Mouse (Mus musculus): ENCODE data around the gene Sufu. TPM values are rescaled to one million over a fixed set of nuclear protein-coding genes. Genes with fewer than 3 reads are reported as not detected.
A peak's percentile ranks its signal among the peaks of the same experiment; 100 is the strongest.

Sufu gene
- polyA plus RNA-seq, 1 experiment from 2014 or later: 13.1 TPM

DNA sequence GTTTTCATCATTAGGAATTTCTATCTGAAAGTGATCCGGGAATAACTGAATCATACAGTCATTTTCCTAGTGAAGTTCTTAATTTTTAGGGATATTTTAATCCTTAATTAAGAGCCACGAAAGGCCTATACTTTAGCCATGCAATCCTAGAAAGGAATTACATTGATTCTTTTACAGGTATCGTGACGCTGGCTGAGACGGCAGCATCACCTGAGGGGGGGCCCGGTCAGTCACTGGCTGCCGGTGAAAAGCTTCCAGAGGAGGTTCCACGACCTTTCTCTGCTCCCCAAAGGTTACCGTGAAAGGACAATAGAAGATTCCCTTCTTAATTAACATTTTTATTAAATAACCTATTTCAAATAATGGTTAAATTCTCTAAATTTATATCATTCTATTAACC is 140.7 kb downstream of the Sufu start:
- Histone ChIP-seq H3K4me2 (replicated peaks; ENCODE audit: low read depth, low read length) (no peak overlapping the region), H3K27me3 (replicated peaks; ENCODE audit: insufficient read depth, low read length) (no peaks in the 10 kb centered on the region)
- TF ChIP-seq CTCF (IDR thresholded peaks at IDR 0.05) (no peak), EP300 (IDR thresholded peaks at IDR 0.05) (no peak)

DNA sequence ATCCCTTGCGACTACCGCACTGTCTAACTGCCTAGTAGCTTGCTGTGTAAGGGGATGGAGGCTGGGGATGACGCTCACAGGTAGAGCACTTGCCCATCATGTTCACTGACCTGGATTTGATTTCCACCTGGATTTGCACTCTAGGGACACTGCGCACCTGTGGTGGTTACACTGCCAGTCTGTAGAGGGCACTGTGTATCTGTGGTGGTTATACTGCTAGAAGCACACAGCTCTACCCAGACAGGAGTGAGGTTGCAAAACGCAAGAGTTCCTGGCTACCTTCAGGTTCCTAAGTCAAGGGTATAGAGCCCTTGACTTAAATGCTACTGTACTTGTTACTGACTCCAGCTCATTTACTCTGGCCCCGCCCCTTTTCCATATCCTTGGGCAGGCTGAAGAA is 141.5 kb downstream of the Sufu start:
- Histone ChIP-seq H3K9me3 (ENCODE audit: low read length) (no peaks in the 10 kb centered on the region), H3K9ac (replicated peaks; ENCODE audit: low read depth) (no peak overlapping the region), H3K4me1 (ENCODE audit: insufficient read depth, low read depth, low read length) (peaks cover 5% of the 10 kb centered on the region; the same call in 1 of the 2 replicates), H3K4me3 (ENCODE audit: low read depth, low read length) (no peak overlapping the region), H3K27me3 (replicated peaks; ENCODE audit: insufficient read depth, low read length) (no peaks in the 10 kb centered on the region), H3K36me3 (ENCODE audit: insufficient read depth, low read length) (no peaks in the 10 kb centered on the region; the same call in 1 of the 2 replicates), H3K27ac (ENCODE audit: low read length) (no peak overlapping the region), H3K4me2 (replicated peaks; ENCODE audit: low read depth, low read length) (no peak overlapping the region)
- WGBS: 75% methylated on average over 6 of the region's 6 CpGs
- DNase-seq (ENCODE audit: low spot score) (peak; percentile 79), ATAC-seq (peak; percentile 86)
- TF ChIP-seq CTCF (IDR thresholded peaks at IDR 0.05) (peak; percentile 74), EP300 (IDR thresholded peaks at IDR 0.05) (no peak)

More for the DNA sequence above, 140.7 kb downstream of the Sufu start:
- 92% methylated on average over 9 of the region's 9 CpGs for WGBS
- Histone ChIP-seq H3K36me3 (ENCODE audit: insufficient read depth, low read length) (no peaks in the 10 kb centered on the region; the same call in 1 of the 2 replicates), H3K4me1 (ENCODE audit: insufficient read depth, low read depth, low read length) (peaks cover 10% of the 10 kb centered on the region; the same call in 1 of the 2 replicates), H3K4me3 (ENCODE audit: low read depth, low read length) (no peak overlapping the region), H3K9me3 (ENCODE audit: low read length) (no peaks in the 10 kb centered on the region), H3K27ac (ENCODE audit: low read length) (no peak overlapping the region), H3K9ac (replicated peaks; ENCODE audit: low read depth) (no peak overlapping the region)
- ATAC-seq (no peak), DNase-seq (ENCODE audit: low spot score) (no peak)

Other genes with a start within 250 kb of the Sufu start
- gene Pitx3, start 248.6 kb upstream of the Sufu start, polyA plus RNA-seq (2015; fragmentation: Nextera tagmentation; extraction: Ambion mirVana): not detected in 2 replicates
- 32.1 and 34.3 TPM in 2 replicates for gene Gbf1, start 244.4 kb upstream of the Sufu start, polyA plus RNA-seq (2015; fragmentation: Nextera tagmentation; extraction: Ambion mirVana)
- gene Nfkb2, start 92.6 kb upstream of the Sufu start, polyA plus RNA-seq (2015; fragmentation: Nextera tagmentation; extraction: Ambion mirVana): 12.5 and 21.1 TPM in 2 replicates
- gene Psd, start 69.7 kb upstream of the Sufu start, polyA plus RNA-seq (2015; fragmentation: Nextera tagmentation; extraction: Ambion mirVana): 2.7 and 4.9 TPM in 2 replicates
- 12.9 and 13.0 TPM in 2 replicates for gene Fbxl15, start 68.7 kb upstream of the Sufu start, polyA plus RNA-seq (2015; fragmentation: Nextera tagmentation; extraction: Ambion mirVana)
- gene Cuedc2, start 58.2 kb upstream of the Sufu start, polyA plus RNA-seq (2015; fragmentation: Nextera tagmentation; extraction: Ambion mirVana): 94.9 and 99.9 TPM in 2 replicates
- 6.4 and 6.6 TPM in 2 replicates for gene Mfsd13a, start 55.8 kb upstream of the Sufu start, polyA plus RNA-seq (2015; fragmentation: Nextera tagmentation; extraction: Ambion mirVana)
- 5.0 and 7.1 TPM in 2 replicates for gene 2310034G01Rik, start 46.6 kb upstream of the Sufu start, polyA plus RNA-seq (2015; fragmentation: Nextera tagmentation; extraction: Ambion mirVana)
- gene Actr1a, start 1.1 kb upstream of the Sufu start, polyA plus RNA-seq (2015; fragmentation: Nextera tagmentation; extraction: Ambion mirVana): 98.2 and 104 TPM in 2 replicates
- gene Trim8, start 104.8 kb downstream of the Sufu start, polyA plus RNA-seq (2015; fragmentation: Nextera tagmentation; extraction: Ambion mirVana): 34.1 and 34.8 TPM in 2 replicates
- 52.6 and 70.9 TPM in 2 replicates for gene Arl3, start 176.3 kb downstream of the Sufu start, polyA plus RNA-seq (2015; fragmentation: Nextera tagmentation; extraction: Ambion mirVana)
- gene Sfxn2, start 176.5 kb downstream of the Sufu start, polyA plus RNA-seq (2015; fragmentation: Nextera tagmentation; extraction: Ambion mirVana): 18.4 and 19.6 TPM in 2 replicates
- 34.6 and 37.4 TPM in 2 replicates for gene Wbp1l, start 202.2 kb downstream of the Sufu start, polyA plus RNA-seq (2015; fragmentation: Nextera tagmentation; extraction: Ambion mirVana)